Mouse (Mus musculus) cerebellum, postnatal 4 days (tissue): ENCODE measurements at regions not wholly inside any gene's neighbourhood (a gene's known extent, or its start where the extent isn't known, plus 50 kb on each side); places are given as distances from the start of the nearest gene placed in this dataset.

Experiments used
- DNase-seq, 2 experiments: peaks; one replicate each; pipeline ENCODE4 v3.0.0; 2022; ENCODE audit warnings: low spot score in 2 of 2, mixed read lengths in 1 of 2

DNA sequence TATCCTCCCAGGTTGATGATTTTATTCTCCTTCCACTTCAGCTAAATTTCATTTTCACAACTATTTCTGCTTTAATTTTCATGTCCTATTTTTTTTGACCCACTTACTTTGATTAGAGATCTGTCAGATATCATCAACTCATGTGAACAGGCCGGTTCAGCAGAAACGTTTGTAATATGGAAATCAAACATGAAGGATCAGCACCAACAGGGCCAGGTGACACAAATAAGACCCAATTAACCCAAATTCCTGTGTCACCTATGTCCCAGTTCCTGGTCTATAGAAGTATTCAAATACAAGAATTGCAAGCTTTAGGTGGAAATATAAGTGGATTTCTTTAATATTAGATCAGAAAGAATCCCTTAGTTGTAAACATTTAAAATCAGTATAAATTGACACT is 332.7 kb downstream of the 1700017N19Rik start:
- DNase-seq = no peak

DNA sequence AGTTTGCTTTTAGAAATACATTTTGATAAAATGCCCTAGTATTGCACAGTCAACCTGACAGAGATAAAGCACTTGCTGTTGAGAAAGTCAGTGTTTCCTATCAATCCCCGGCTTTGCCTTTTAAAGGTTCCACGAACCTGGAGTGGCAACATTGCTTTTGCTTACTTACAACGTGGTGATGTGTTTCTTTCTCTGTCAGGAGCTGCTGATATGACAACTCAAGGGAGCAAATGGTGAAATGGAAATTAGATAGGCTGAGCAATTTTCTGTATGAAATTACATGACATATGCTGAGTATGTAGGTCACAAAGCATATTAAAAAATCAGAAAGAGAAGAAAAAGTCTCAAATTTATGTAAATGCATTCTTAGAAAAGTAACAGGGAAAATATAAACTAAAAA is 336.8 kb downstream of the 1700017N19Rik start:
- no peak for DNase-seq

DNA sequence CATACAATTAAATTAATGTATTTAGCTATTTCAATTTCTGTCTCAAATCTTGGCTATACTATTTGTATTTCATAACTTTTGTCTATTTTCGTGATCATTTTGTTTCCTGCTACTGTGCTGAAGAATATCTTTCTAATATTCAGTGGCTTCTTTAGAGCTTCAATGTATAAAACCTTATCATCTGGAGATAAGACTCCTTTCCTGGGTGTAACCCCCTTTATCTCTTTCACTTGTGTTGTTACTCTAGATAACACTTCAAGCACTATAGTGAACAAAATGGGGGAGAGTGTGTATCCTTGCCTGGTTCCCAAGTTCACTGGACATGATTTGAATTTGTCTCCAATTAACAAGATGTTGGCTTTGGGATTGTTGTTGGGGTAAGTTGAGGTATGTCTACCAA is 341.5 kb downstream of the 1700017N19Rik start:
- no peak for DNase-seq

DNA sequence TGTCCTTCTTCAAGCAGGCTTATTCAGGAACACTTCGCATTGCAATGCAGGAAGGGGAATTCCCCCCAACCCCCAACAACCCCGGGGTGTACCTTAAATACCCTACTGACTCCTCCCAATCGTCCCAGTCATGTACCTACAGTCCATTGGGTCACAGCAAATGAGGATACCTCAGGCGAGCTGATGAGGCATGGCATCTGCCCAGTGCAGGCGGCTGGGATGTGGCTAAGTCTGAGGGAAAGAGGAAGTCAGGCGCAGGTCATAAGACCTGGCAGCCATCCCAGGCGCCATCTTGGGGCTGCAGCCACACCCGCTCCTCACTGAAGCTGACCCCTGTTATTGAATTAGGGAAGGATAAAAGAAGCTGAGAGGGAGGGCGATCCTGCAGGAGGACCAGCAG is 368.1 kb downstream of the 1700017N19Rik start:
- DNase-seq = no peak

DNA sequence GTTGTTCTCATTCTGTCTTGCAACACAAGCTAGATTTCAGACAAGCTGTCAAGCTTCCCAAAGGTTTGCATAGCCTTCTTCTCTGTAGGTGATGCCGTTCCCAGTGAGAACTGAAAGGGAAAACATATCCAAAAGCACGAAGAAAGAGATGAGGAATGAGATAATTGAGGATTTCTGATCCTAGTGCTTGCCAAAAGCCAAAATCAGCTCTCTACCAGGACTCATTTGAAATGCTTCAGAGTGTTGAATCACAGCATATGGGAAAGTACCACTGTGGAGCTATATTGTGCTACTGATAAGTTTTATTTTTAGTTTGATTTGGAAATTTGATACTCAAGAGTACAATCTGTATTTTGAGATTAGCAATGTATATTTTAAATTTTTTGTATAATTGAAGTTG is 413.2 kb downstream of the 1700017N19Rik start:
- DNase-seq = no peak

DNA sequence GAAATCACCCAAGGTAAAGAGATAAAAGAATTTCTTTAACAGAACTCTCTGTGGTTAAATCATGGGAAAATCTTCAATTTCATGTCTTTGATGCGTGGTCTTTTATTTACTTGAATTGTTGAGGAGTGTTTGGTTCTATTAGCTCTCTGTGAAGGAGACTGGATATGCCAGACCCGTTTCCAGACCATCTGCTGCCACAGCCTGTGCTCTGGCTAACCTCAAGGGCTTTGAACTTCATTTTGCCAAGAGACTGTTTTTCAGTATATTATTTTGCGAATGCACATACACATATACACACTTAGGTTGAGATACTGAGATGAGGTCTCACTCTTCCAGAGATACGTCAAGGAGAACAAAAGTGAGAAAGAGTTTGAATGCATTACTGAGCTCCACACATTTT is 414.4 kb downstream of the 1700017N19Rik start:
- no peak for DNase-seq

DNA sequence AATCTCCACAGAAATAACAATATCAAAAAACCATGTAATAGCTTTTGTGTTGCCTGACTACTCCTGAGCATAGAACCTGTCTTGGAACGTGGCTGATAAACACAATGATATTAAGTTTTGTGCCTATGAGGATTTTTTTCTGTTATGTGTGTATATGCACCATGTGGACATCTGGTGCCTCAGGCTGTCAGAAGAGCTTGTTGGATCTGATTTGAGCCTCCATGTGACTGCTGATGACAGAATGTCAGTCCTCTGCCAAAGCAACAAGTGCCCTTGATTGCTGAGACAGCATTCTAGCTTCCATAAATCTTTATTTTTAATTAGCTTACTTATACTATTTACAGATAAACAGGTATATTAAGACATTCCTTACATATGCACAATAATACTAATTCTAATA is 425.1 kb downstream of the 1700017N19Rik start:
- DNase-seq = no peak

DNA sequence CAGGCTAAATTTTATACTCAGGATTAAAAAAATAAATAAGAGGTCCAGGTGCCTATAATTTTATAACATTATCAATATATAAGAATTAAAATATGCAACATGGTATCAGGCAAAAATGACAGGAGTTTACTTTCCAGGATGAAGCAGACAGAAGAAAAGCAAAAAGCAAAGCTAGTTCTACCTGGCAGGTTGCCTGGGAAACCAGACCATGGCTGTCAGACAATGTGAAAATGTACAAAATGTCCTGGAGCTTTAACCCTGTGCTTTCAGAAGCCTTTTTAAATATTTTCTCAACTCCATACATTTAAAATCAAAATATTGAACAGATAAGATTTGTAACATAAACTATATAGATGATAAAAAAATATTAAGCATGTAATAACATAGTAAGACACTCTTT is 448.3 kb downstream of the 1700017N19Rik start:
- DNase-seq = no peak

DNA sequence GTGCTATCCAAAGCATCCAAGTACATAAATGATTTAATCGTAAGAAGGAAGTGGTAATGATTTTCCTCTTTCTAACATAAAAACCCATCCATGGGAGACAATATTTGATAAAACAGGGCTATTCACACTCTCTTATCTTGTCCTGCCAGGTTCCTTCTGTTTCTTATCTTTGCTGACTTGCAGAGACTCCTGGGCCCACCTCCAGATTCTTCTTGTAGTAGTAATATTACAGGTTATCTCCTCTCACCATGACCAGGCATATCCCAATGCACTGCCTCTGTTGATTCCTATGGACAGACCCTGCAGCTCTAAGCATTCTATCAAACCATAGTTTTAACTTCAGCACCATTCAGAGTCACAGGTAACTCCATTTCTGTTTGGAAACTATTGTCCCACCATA is 448.8 kb downstream of the 1700017N19Rik start:
- no peak for DNase-seq
